Mouse (Mus musculus): ENCODE measurements around the gene Ptbp3.
"Not testable (repeated sequence)": the region's sequence is repeated elsewhere in the genome, so short reads cannot be mapped to it uniquely, and the experiment has no call there.

Gene Ptbp3

DNA sequence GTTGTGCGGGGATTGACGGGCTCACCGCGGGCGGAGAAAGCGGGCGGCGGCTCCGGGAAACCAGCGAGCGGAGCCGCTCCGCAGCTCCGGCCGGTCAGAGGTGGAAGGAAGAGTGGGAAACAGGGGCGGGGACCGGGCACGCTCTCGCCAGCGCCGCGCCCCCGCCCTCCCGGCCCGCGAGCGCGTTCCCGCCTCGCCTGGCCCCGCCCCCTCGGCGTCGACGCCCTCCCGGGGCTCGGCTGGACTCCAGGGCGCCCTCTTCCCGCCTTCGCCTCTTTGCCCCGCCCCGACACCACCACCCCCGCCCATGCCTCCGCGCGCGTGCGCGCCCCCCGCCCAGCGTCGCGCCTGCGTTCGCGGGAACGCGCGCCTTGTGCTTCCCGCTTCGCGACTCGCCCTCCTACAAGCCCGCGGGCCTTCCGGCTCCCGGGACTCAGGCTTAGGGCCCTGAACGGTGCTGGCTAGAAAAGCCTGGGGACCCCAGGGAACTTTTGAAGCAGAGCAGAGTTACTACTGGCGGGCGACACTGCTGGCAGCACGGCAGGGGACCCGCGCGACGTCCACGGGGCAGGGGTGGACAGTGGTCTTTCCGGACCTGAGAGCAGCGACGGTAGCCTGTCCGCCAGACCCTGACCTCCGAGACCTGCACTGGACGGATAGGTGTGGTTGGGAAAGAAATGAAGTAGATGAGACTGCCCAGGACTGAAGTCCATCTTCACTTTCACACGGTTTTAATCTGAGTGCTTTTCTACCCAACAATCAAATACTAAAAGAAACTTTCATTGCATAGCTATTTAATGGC is at the start of gene Ptbp3:
Ptbp3 (minus strand) TSS at position 190 of the 802 bp plus-strand sequence.
- DNase-seq = peak; percentile 87

DNA sequence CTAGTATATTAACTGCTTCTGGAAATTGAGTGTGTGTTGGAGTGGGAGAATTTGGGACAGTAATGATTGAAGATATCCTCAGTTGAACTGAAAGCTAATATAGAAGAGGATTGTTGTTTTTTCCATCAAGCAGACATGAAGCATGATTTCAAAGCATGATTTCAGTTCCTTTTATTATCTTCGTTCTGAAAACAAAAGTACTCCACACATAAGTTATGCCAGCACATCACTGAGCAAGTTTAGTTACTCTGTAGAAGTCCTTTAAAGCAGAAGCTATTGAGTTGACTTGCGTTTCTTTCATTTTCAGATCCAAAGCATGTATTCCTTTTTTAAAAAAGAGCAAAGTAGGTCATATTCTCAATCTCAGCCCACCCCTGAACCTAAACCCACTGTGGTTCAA is 47.4 kb upstream of the Ptbp3 start:
- DNase-seq = no peak

DNA sequence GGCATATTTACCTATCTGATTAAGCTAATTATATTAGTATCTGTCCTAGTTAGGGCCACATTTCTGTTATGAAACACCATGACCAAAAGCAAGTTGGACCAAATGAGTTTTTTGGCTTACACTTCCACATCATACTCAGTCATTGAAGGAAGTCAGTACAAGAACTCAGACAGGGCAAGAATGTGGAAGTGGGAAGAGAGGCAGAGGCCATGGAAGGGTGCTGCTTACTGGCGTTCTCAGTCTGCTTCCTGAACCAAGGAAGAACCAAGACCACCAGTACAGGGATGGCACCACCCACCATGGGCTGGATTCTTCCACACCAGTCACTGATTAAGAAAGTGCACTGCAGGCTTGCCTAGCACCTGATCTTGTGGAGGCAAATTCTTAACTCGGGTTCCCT is 45.5 kb upstream of the Ptbp3 start:
- DNase-seq = no peak

DNA sequence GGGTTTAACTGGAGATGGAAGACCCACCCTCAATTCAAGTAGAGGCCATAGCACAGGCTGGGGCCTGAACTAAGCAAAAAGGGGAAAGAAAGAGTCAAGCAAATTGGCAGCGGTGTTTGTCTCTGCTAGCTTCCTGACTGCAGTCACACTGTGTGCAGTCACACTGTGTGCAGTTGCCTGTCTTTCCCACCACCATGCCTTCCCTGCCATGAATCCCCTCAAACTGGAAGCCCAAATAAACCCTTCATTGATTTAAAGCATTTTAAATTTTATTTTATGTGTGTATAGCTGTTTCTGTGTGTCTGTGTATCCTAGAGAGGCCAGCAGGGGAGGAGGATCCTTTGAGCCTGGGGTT is 38.7 kb upstream of the Ptbp3 start:
- no peak for DNase-seq

DNA sequence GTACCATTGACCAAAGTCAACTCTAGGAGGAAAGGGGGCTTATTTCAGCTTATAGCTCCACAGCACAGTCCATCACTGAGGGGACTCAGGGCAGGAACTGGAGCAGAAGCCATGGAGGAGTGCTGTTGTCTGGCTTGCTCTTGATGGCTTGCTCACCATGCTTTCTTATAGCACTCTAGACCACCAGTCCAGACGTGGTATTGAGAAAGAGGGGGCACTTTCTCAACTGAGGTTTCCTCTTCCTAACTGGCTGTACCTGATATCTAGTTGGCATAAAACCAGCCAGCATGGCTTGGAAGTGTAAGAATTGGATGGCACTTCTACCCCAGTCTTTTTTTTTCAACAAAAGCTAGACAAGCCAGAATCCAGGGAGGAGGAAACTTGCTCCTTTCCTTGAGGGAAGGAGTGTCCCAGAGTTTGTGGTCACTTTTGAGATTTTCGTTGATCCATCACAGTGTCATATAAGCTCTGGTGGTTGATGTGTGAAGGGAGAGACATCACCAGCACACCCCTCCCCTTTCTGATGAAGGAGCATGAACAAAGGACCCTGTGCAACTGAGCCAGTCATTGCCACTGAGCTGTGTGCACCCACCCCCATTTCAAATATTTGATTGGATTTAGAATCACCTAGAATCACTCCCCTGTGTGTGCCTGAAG is 38.2 kb upstream of the Ptbp3 start:
- DNase-seq = no peak

DNA sequence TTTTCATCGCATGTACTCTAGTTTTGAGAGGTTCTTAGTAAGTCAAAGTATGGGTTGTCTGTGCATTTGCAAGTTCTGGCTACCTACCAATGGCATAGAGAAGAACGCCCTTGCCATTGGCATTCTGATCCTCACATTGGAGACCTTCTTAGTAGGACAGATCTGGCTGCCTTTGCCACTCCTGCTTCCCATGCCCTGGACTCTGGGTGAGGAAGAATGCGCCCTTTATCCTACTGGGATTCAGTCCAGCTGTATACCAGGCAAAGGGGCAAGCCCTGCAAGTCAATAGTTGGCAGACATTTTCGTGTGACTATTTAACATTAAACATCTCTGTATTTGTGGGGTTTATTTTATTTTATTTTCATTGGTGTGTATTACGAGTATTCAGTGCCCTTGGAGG is 35.9 kb upstream of the Ptbp3 start:
- peak; percentile 88 for DNase-seq

DNA sequence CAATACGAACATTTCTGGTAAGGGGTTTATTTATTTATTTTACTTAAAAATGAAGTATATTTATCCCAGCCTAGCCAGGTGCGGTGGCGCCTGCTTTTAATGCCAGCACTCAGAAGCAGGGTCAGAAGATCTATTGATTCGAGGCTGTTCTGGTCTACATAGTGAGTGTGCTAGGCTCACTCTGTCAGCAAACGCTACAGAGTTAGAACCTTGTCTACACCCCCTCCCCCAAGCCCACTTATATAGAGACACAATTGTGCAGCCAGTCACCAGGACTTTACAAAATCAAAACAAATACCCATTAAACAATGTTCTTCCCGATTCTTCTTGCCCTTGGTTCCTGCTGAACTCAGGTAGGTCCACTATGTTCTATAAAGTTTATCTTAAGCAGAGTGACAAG is 33.0 kb upstream of the Ptbp3 start:
- no peak for DNase-seq

DNA sequence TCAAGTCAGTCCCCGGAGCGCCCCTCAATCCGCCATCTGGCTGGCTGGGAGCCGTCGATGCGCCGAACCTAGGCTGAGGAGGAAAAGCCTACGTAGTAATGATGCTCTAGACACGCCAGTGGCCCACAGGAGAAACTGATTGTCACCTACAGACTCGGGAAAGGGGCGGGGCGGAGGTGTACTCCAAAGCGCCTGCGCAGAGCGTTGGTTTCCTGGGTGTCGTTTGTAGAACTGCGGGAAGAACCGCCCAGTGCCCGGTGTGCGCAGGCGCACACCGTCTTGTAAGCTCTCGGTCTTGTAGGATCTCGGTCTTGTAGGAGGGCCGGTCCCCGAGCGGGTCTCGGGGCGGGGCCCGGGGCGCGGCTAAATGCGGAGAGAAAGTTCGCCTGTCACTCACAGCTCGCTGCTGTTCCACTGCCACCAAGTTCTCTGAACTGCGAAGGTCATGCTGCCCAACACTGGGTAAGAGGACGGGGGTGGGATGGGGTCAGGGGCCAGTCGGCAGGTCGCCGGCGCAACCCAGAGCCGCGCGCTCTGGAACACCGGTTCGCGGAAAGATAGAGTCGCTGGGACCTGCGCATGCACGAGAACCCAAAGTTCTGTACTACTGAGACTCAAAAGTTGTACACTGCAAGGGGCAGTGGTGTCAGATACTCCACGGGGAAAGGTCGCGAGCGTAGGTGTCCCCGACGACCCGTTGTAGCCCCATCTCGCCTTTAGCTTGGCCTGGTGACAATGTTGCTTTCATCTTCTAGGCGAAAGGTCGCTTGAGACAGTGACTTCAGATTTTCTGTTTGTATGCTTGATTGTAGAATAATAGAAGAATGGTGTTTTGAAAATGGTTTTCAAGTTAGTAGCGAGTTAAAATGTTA is 32.4 kb upstream of the Ptbp3 start, which contains the start of gene Hsdl2:
Hsdl2 (plus strand) TSS at position 250 of the 872 bp plus-strand sequence.
- peak; percentile 100 for DNase-seq

DNA sequence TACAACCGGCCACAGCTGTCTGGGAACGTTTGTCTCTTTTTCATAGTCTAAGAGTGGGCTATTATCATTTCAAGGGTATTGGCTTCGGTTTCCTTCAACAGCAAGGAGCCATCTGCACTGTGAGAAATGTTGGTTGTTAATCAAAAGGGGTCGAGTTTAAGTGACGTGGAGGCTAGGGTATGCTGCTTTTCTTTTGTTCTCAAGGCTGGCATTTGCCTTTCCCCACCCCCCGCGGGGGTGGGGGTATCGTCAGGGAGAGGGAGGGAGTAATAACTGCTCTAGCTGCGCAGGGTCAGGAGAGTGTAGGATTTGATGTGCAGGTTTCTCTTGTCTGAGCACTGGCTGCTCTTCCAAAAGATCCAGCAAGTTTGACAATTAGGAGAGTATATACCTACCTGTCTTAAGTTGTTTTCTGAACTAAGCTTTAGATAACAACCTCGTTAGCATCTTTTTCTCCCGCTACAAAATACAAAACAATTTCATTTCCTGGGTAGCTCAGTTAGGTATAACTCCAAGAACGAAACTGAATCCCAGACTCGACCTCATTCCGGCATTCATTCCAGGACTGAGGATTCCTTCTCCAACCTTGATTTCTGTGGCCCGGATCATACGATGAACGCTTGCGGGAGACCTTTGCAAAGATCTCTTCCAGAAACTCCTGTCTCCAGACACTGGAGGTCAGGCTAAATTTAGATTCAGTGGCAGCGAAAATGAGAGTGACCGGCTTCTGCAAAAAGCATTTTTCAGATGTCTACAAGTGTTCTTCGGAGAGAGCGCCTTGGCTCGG is 31.5 kb upstream of the Ptbp3 start:
- no peak for DNase-seq

DNA sequence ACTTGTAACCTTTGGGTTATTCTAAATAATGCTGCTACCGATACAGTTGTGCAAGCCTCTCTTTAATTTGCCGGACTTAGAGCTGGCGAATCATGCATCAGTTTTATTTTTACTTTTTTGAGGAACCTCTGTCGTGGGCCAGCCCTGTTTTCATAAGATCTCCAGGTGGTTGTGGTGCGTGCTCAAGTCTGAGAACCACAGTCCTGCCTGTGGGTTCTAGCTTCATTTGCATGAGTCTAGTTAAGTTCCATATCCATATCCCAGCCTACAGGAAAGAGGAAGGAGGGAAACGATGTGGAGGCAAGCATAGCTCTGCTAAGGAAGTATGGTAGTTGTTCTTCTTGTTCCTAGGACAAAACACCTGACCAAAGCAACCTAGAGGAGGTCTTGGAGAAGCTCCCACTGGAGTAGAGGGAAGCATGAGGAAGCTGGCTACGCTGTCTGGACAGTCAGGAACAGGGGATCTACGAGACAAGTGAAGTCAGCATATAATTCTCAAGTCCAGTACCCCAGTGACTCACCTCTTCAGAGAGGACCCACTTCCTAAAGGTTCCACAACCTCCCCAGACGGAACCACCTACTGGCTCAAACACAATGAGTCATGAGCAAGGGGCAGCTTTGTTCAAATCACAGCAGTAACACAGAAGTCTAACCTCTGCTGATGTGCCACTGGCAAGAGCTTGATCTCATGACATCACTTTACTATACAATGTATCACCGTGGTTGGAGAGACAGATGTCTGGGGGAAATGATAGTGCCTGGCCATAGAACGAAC is 26.2 kb upstream of the Ptbp3 start:
- no peak for DNase-seq

DNA sequence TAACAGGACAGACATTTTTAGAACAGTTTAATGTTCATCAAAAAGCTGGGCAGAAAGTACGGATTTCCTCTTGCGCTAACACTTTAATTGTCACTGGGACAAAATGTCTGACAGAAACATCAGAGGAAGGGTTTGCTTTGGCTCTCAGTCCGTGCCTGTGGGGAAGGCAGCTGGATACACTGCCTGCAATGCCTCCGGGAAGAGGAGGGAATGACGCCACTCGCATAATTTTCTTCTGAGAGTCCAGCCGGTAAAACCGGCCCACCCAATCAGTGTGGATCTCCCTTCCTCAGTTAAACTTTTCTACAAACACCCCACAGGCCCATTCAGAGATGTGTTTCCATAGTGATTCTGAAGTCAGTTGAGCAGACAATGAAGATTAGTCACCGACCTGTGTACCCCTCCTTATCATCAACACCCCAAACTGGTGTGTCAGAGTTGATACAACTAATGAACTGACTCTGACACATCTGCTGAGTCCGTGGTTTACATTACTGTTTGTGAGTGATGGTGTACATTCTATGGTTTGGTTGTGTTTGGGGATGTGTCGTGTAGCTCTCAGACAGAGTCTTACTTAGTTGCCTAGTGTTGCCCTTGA is 23.5 kb upstream of the Ptbp3 start:
- DNase-seq = no peak

DNA sequence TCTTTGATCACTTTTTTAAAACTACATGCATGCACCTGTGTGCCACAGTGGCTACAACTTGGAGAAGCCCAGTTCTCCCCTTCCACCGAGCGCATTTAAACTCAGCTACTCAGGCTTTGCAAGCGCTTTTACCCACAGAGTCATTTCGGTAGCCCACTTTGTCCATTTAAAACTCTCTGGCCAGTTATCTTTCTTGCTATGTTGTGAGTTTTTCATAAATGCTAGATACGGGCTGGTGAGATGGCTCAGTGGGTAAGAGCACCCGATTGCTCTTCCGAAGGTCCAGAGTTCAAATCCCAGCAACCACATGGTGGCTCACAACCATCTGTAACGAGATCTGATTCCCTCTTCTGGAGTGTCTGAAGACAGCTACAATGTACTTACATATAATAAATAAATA is 21.4 kb upstream of the Ptbp3 start:
- DNase-seq = not testable (repeated sequence)

DNA sequence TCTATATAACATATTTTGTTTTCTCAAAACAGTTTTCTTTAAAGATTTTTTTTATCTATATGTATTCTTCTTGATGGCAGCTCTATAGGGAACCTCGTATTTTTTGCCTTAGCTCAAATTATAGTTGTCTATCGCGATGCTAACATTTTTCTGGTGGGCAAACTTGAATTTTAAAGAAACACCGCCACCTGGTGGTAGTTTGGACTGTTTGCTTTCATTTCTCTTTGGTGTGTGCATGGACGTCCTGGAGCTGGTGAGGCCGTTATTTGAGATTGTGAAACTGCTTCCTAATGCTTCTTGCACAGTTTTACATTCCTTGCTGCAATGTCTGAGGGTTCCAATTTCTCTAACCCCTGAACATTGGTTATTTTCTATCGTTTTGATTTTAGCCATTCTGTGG is 20.4 kb upstream of the Ptbp3 start:
- peak; percentile 40 for DNase-seq

DNA sequence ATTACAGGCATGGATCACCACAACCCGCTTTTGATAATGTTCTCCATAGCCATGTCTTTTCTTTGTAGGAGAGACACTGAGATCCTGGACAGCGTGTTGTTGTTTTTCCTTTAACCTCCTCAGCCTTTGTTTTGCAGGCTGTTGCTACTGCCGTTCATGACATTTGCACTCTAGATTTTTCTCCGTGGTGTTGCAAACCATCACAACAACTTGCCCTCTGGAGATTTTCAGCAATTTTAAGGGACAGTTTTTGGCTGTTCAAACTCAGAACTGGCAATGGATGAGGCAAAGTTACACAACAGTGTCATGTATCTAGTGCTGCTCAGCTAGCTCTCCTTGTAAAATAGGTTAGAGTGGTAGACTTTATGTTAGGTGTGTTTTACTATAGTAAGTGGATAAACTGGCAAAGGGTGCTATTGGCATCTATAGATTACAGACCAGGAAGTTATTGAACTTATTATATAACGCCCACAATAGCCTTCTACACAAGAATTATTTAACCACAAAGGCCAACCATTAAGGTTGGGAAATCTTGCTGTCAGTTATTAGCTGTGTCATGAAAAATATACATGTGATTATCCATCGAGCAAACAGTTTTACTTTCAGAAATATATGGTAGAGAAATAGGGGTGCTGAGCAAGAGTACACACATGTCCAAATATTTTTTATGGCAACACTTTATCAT is 18.6 kb upstream of the Ptbp3 start:
- DNase-seq = no peak

DNA sequence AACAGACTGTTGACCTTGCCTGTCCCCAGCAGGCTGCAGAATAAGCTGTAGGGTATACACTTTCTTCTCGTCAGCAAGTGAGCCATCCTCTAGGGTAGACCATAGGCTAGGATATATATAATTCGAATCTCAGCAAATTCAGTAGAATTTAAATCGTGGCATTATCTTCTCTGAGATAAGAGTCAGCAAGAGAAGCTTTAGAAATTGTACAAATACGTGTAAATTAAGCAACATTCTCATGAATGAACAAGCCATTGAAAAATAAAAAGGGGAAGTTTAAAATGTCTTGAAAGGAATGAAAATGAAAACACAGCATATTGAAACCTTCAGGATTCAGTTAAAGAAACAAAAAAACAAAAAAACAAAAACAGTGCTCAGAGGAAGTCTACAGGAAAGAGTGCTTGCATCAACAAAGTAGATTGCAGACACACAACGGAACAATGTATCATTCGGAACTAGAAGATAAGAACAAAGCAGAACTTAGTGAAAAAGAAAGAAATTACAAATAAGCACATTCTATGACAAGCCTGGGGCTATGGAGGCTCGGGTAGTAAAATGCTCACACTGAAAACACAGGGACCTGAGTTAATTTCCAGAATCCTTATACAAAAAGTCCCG is 16.5 kb upstream of the Ptbp3 start:
- no peak for DNase-seq

DNA sequence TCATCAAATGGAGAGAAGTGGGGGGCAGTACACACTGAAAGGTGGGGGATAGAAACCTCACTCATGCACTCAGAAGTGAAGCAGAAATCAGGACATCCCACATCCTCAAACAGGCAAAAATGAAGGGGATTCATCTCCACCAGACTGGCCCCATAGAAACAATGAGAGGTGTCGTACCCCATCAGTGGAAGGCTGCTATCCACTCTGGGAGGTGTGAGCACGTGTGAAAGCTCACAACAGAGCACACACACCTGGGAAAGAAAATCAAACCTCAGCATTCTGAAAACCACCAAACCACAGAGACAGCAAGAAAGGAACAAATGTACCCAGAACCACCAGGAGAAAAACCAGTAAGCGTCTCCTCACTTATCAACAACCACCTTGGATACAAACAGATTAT is 15.0 kb upstream of the Ptbp3 start:
- DNase-seq = no peak

DNA sequence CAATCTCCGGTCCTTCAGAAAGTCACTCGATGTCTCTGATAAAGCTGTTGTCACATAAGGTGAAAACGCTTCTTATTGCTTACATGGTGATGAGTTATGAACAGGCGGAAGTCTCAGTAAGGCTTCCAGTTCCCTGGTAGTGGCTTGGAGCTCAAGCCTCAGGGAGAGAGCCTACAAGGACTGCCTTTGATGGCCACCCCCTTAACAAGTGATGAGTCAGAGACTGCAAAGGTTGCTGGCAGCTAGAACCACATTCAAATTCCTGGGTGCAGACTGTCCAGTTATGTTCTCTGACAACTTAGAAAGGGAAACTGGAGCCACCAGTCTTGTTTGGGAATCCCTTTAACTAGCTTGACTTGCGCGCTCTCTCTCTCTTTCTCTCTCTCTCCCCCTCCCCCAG is 11.0 kb upstream of the Ptbp3 start:
- no peak for DNase-seq

DNA sequence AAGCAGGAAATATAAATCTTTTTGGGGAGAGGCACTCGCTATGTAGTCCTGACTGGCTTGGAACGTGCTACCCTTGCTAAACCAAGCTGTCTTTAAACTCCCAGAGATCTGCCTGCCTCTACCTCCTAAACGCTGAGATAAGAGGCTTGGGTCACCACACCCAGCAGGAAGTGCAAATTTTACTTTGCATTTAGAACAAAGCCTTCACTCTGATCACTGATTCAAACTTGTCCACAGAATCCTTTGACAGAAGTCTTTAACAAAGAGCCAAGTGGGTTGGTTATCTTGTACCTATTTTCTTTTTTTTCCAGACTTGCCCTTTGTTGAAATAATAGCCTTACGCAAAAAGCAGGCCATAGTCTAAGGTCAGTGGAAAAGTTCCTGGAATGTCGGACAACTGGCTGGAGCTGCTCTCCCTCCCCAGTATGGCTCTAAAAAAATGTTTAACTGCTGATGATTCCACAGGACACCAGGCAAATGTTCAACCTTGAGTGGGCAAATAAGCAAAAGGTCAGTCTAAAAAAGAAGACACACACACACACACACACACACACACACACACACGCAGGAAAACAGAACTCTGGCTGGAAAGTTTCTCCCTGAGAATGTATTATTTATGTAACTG is 9.0 kb upstream of the Ptbp3 start:
- peak; percentile 60 for DNase-seq

DNA sequence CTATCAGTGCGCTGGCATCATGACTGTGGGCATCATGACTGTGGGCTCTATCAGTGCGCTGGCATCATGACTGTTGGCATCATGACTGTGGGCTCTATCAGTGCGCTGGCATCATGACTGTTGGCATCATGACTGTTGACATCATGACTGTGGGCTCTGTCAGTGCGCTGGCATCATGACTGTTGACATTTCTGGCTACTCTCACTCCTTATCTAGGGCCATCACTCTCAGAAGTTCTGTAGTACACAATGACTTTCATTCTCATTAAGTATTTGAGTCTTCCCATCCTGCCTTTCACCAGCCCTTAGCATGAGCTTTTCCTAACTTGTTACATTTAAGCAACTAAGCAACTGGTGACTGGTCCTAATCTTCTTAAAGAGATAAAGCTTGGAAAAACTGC is 8.2 kb upstream of the Ptbp3 start:
- DNase-seq = not testable (repeated sequence)

DNA sequence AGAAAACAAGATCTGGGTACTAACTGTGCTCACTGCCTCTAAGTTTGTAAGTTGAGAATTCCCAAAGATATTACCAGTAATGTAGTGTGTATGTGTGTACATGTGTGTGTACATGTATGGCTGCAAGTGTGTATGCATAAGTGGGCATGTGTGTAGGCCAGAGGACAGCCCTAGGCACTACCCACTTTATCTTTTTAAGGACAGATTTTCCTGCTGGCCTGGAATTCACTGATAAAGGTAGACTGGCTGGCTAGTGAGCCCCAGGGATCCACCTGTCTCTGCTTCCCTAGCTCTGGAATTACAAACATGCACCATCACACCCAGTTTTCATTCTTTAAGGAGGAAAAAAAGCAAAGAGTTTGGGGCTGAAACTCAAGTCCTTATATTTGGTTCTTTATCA is 6.0 kb upstream of the Ptbp3 start:
- DNase-seq = no peak

All from kidney, adult 11 months (tissue).